Mouse (Mus musculus): ENCODE measurements at regions not wholly inside any gene's neighbourhood (a gene's known extent, or its start where the extent isn't known, plus 50 kb on each side); places are given as distances from the start of the nearest gene placed in this dataset.

DNA sequence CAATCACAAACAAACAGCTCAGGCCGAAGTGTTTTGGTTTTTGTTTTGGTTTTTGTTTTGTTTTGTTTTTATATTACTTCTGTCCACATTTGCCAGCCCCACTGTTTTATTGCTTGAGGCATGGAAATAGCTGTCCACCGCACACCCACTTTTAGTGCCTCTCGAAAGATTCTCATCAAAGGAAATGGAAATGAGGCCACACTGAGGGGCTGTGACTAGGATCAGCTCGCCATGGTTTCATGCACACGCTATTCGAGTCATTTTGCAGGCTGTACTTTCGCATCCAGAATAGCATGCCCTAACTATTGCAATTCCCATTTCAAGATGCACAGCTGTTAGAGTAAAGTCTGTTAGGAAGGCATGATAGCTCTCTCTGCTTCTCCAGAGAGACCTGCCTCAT lies 1543.4 kb upstream of the Tenm3 start:
- no peak for TF ChIP-seq CTCF (IDR thresholded peaks at IDR 0.05; ENCODE audit: low read depth, low read length)
- TF ChIP-seq POLR2AphosphoS5 (IDR thresholded peaks at IDR 0.05; ENCODE audit: insufficient replicate concordance, low read depth, low read length) = no peak
- TF ChIP-seq GATA2 (IDR thresholded peaks at IDR 0.05; ENCODE audit: borderline replicate concordance, low read depth, low read length) = no peak

Measured in G1E (cell line).